Mouse (Mus musculus): ENCODE data around the gene Spats1. TPM values are rescaled to one million over a fixed set of nuclear protein-coding genes. Genes with fewer than 3 reads are reported as not detected.

Gene Spats1
- under 1 TPM; 0.70 to 0.75 TPM for polyA plus RNA-seq (2017; shearing (Covaris generic))

GRCm38 (mm10) chr17:45474669-45475465 is at the start of gene Spats1:
TSS of gene Spats1 (minus strand) at chr17:45475415.

DNA sequence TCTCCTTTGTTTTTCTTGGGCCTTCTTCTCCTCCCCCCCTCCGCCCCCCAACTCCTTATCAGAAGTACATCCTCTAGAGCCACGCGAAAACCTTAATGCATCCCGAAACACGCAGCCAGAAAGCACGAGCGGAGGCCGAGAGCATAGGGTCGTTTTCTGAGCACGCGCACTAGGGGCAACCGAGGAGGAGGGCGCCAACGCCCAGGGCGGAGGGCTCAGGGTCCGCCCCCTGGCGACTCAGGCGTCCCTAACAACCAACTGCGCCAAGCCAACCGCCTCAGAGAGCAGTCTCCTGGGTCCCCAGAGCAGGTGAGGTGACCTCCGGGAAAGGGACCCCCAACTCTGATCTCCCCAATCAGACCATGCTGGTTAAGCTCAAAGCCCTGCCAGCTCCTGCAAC is 48.0 kb upstream of the Spats1 start, which contains the start of gene Tcte1:
Gene Tcte1, plus strand, starts transcription at position 172 of the 400 bp plus-strand sequence.

DNA sequence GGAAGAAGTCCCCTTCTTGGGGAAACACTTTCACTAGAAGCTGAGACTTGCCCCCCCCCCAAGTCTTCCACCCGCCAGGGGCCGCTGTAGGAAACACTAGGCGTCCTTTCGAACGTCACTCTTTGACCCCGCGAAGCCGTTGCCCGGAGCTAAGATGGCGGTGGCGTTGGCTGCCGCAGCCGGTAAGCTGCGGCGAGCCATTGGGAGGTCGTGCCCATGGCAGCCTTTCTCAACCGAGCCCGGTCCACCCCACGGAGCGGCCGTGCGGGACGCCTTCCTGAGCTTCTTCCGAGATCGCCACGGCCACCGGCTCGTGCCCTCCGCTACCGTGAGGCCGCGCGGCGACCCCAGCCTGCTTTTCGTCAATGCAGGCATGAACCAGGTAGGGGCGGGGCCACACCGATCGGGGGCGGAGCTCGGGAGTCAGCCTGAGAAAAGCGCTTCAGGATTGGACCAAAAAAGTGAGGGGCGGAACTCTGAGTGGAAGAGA is 31.5 kb upstream of the Spats1 start, which contains the start of gene Aars2:
Gene Aars2, plus strand, starts transcription at position 142 of the 490 bp plus-strand sequence.

DNA sequence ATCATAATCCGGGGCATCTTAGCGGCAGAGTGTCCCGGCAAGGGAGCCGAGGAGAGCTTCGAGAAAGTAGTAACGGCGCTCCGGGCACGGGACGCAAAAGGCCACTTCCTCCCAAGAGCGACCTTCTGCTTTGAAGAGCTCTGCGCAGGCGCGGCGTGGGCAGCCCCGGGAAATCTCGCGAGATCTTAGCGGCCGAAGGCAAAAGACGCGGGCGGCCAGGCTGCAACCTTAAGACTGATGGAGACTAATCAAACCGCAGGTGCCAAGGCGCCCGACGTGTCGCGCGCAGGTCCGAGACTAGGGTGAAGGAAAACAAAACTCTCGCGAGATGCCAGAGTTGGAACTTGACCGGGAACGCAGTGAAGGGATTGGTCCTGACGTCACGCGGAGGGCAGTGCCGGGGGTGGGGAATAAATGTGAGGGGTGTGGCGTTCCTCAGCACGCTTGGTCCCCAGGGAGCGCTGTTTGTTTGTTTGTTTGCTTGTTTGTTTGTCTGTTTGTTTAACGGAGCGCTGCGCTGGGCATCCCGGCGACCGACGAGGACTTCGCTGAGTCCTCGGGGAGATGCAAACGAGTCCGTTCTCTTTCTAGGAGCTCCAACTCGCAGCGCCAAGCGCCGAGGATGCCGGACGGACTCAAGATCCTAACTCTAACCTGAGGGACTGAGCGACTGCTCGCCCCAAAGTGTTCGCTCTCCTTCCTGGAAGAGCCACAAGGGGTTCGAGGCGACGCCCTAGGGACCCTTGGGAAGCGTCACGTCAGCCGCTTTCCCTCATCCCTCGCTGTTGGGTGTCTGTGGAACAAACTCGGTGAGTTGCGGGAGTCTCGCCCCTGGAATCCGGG is 41.6 kb downstream of the Spats1 start, which contains the start of gene Cdc5l:
Gene Cdc5l, minus strand, starts transcription at position 319 of the 843 bp plus-strand sequence.

Other genes with a start within 250 kb of the Spats1 start
- gene Cdc5l, start 41.7 kb downstream of the Spats1 start, polyA plus RNA-seq (2017; shearing (Covaris generic)): 10 to 100 TPM; 72.0 to 76.8 TPM
- 1 to 10 TPM; 5.4 to 9.2 TPM for gene Aars2, start 31.4 kb upstream of the Spats1 start, polyA plus RNA-seq (2017; shearing (Covaris generic))
- not detected for gene Tcte1, start 48.0 kb upstream of the Spats1 start, polyA plus RNA-seq (2017; shearing (Covaris generic))
- under 1 TPM in 1 of 2 experiments, not detected in 1; 0.05 TPM for gene Tmem151b, start 74.3 kb upstream of the Spats1 start, polyA plus RNA-seq (2017; shearing (Covaris generic))
- gene Nfkbie, start 80.3 kb upstream of the Spats1 start, polyA plus RNA-seq (2017; shearing (Covaris generic)): 10 to 100 TPM; 61.4 to 69.0 TPM
- gene Slc35b2, start 88.5 kb upstream of the Spats1 start, polyA plus RNA-seq (2017; shearing (Covaris generic)): 10 to 100 TPM; 62.7 to 68.2 TPM
- 100 to 1,000 TPM; 510 to 608 TPM for gene Hsp90ab1, start 97.9 kb upstream of the Spats1 start, polyA plus RNA-seq (2017; shearing (Covaris generic))
- 100 to 1,000 TPM in 1 of 2 experiments, 10 to 100 TPM in 1; 83.1 to 100 TPM for gene Slc29a1, start 124.2 kb upstream of the Spats1 start, polyA plus RNA-seq (2017; shearing (Covaris generic))
- not detected for gene Mymx, start 126.7 kb upstream of the Spats1 start, polyA plus RNA-seq (2017; shearing (Covaris generic))
- gene Capn11, start 183.9 kb upstream of the Spats1 start, polyA plus RNA-seq (2017; shearing (Covaris generic)): 1 to 10 TPM in 1 of 2 experiments, not detected in 1; 1.2 TPM
- 10 to 100 TPM; 80.2 to 88.4 TPM for gene Mrpl14, start 210.9 kb upstream of the Spats1 start, polyA plus RNA-seq (2017; shearing (Covaris generic))
- gene Tmem63b, start 211.5 kb upstream of the Spats1 start, polyA plus RNA-seq (2017; shearing (Covaris generic)): 10 to 100 TPM in 1 of 2 experiments, 1 to 10 TPM in 1; 6.1 to 11.2 TPM

Measured in activated CD4-positive, CD25-positive, alpha-beta regulatory T cell (primary cell).